ENCODE assay signal across 8 mouse cellular contexts in genomic region chr10:117709326-117709830, GRCm38 (mm10). TPM values are rescaled to one million over a fixed set of nuclear protein-coding genes. Genes with fewer than 3 reads are reported as not detected.
DNase-seq lines count a peak whose midpoint lies in the region; ATAC-seq lines count a peak whose summit lies in the region.

No protein-coding gene starts in this region.

- H3K27ac ChIP-seq in kidney, embryonic 14.5 days (ENCODE audit: low read depth, low read length): peak overlapping the region; percentile 85; the same call in 1 of the 2 replicates
- peak overlapping the region; percentile 100; the same call in 1 of the 2 replicates for H3K27ac ChIP-seq in hindbrain, embryonic 16.5 days (ENCODE audit: low read depth, low read length)
- no peak overlapping the region for H3K27ac ChIP-seq in midbrain, embryonic 14.5 days (replicated peaks; ENCODE audit: low read depth, low read length)

- H3K4me3 ChIP-seq in kidney, embryonic 14.5 days (ENCODE audit: low read length): peak overlapping the region; percentile 61
- peak overlapping the region; percentile 96 for H3K4me3 ChIP-seq in hindbrain, embryonic 16.5 days (ENCODE audit: low read length)
- peak overlapping the region; percentile 94 for H3K4me3 ChIP-seq in midbrain, embryonic 14.5 days (replicated peaks; ENCODE audit: low read depth, low read length)

- ATAC-seq in kidney, embryonic 14.5 days (ENCODE audit: low FRiP score, low TSS enrichment): no peak
- no peak for ATAC-seq in hindbrain, embryonic 16.5 days
- ATAC-seq in midbrain, embryonic 14.5 days (ENCODE audit: low FRiP score, low TSS enrichment): no peak

- peaks cover 7% of the 10 kb centered on the region for H3K4me1 ChIP-seq in kidney, embryonic 14.5 days (ENCODE audit: control insufficient read depth, insufficient read depth, low read length)
- H3K4me1 ChIP-seq in hindbrain, embryonic 16.5 days (ENCODE audit: control insufficient read depth, insufficient read depth, low read depth, low read length): peaks cover 22% of the 10 kb centered on the region
- peaks cover 15% of the 10 kb centered on the region for H3K4me1 ChIP-seq in midbrain, embryonic 14.5 days (ENCODE audit: control insufficient read depth, insufficient read depth, low read length)

- H3K9me3 ChIP-seq in kidney, embryonic 14.5 days (ENCODE audit: control insufficient read depth, low read length): no peaks in the 10 kb centered on the region
- H3K9me3 ChIP-seq in hindbrain, embryonic 16.5 days (ENCODE audit: control insufficient read depth, low read length): no peaks in the 10 kb centered on the region
- no peaks in the 10 kb centered on the region for H3K9me3 ChIP-seq in midbrain, embryonic 14.5 days (ENCODE audit: control insufficient read depth, low read length)

- H3K27me3 ChIP-seq in kidney, embryonic 14.5 days (ENCODE audit: control insufficient read depth, insufficient read depth, low read length): no peaks in the 10 kb centered on the region
- H3K27me3 ChIP-seq in hindbrain, embryonic 16.5 days (replicated peaks; ENCODE audit: control insufficient read depth, insufficient read depth, low read length): no peaks in the 10 kb centered on the region
- H3K27me3 ChIP-seq in midbrain, embryonic 14.5 days (ENCODE audit: control insufficient read depth, insufficient read depth, low read length): no peaks in the 10 kb centered on the region

- H3K4me2 ChIP-seq in kidney, embryonic 14.5 days (replicated peaks; ENCODE audit: low read depth, low read length): peak overlapping the region; percentile 84
- H3K4me2 ChIP-seq in hindbrain, embryonic 16.5 days (ENCODE audit: low read length): peak overlapping the region; percentile 76
- H3K4me2 ChIP-seq in midbrain, embryonic 14.5 days (ENCODE audit: low read length): peak overlapping the region; percentile 69

- H3K9ac ChIP-seq in kidney, embryonic 14.5 days (ENCODE audit: low read depth, low read length): peak overlapping the region; percentile 87; the same call in 1 of the 2 replicates
- peak overlapping the region; percentile 100 for H3K9ac ChIP-seq in hindbrain, embryonic 16.5 days (ENCODE audit: low read depth, low read length)
- peak overlapping the region; percentile 100 for H3K9ac ChIP-seq in midbrain, embryonic 14.5 days (replicated peaks; ENCODE audit: low read length)

- no peak for DNase-seq in kidney, postnatal 4 days
- DNase-seq in c-Kit-positive CD71-positive TER-119-negative erythroid progenitor cells, embryonic 14.5 days (ENCODE audit: low read depth): peak; percentile 21
- no peak for DNase-seq in midbrain, embryonic 14.5 days
- DNase-seq in T-cell, adult 2 months (ENCODE audit: low spot score): no peak
- DNase-seq in frontal cortex, postnatal 36 days (ENCODE audit: low spot score in 2 of 2): no peak
- DNase-seq in layer of hippocampus, postnatal 36 days: no peak

- 48% methylated on average over 12 of the region's 12 CpGs for WGBS in kidney, embryonic 14.5 days
- 51% methylated on average over 12 of the region's 12 CpGs for WGBS in hindbrain, embryonic 16.5 days
- 58% methylated on average over 12 of the region's 12 CpGs for WGBS in midbrain, embryonic 14.5 days

- H3K36me3 ChIP-seq in kidney, embryonic 14.5 days (ENCODE audit: control insufficient read depth, insufficient read depth, low read length): peaks cover 37% of the 10 kb centered on the region
- peaks cover 4% of the 10 kb centered on the region; the same call in 1 of the 2 replicates for H3K36me3 ChIP-seq in hindbrain, embryonic 16.5 days (ENCODE audit: control insufficient read depth, insufficient read depth, low read length)
- H3K36me3 ChIP-seq in midbrain, embryonic 14.5 days (ENCODE audit: control insufficient read depth, insufficient read depth, low read length): peaks cover 27% of the 10 kb centered on the region

RNA-seq across cellular contexts. Expression of gene Mdm2, which starts 1.2 kb away (rescaled TPM):
- 38.6 and 65.6 TPM in 2 replicates for polyA plus RNA-seq in kidney, embryonic 14.5 days (2014; fragmentation: Nextera tagmentation; extraction: Ambion mirVana)
- polyA plus RNA-seq in hindbrain, embryonic 16.5 days (2015; fragmentation: Nextera tagmentation; extraction: Ambion mirVana): 40.0 and 50.1 TPM in 2 replicates
- polyA plus RNA-seq in midbrain, embryonic 14.5 days (2014; fragmentation: Nextera tagmentation; extraction: Ambion mirVana): 49.0 and 57.3 TPM in 2 replicates
- total RNA-seq in layer of hippocampus, postnatal 36 days (2021): 10 to 100 TPM; 59.2 to 71.3 TPM

RNA-seq across cellular contexts. Expression of gene Slc35e3, which starts 36.8 kb away (rescaled TPM):
- 7.5 and 12.5 TPM in 2 replicates for polyA plus RNA-seq in kidney, embryonic 14.5 days (2014; fragmentation: Nextera tagmentation; extraction: Ambion mirVana)
- 27.7 and 31.5 TPM in 2 replicates for polyA plus RNA-seq in hindbrain, embryonic 16.5 days (2015; fragmentation: Nextera tagmentation; extraction: Ambion mirVana)
- 22.5 and 26.5 TPM in 2 replicates for polyA plus RNA-seq in midbrain, embryonic 14.5 days (2014; fragmentation: Nextera tagmentation; extraction: Ambion mirVana)
- 10 to 100 TPM; 31.2 to 33.7 TPM for total RNA-seq in layer of hippocampus, postnatal 36 days (2021)
